Mouse (Mus musculus) testis, adult 2 months (tissue): ENCODE results near the gene Syt9.

Experiments
- CTCF ChIP-seq: fragments of 200-500 bp; IDR thresholded peaks from 2 replicates; pipeline ENCODE4 v1.5.1; 2012; ENCODE audit warnings: low read depth, mild to moderate bottlenecking, inconsistent platforms, low read length, moderate library complexity; ENCODE audit not compliant: control insufficient read depth, insufficient read depth, insufficient replicate concordance
- POLR2A ChIP-seq: fragments of 200-500 bp; IDR thresholded peaks from 2 replicates; pipeline ENCODE4 v1.6.1; 2012; ENCODE audit warnings: low read depth, mild to moderate bottlenecking, inconsistent platforms, low read length, moderate library complexity; ENCODE audit not compliant: control insufficient read depth

GRCm38 (mm10) chr7:107519256-107520025 lies 148.9 kb downstream of the Syt9 start:
- TF ChIP-seq CTCF = no peak
- TF ChIP-seq POLR2A = no peak
